Mouse (Mus musculus) cerebellum, adult 2 months (tissue): ENCODE data around the gene Ankrd12.

Experiments
- CTCF ChIP-seq: fragments of 200-500 bp; IDR thresholded peaks from 2 replicates; pipeline ENCODE4 v1.5.1; 2011; ENCODE audit warnings: low read depth, mild to moderate bottlenecking, control low read depth, low read length, moderate library complexity, borderline replicate concordance; ENCODE audit not compliant: insufficient read depth
- POLR2A ChIP-seq: fragments of 200-500 bp; IDR thresholded peaks from 2 replicates; pipeline ENCODE4 v1.6.1; 2011; ENCODE audit warnings: low read length, control low read depth, borderline replicate concordance; ENCODE audit not compliant: insufficient read depth

DNA sequence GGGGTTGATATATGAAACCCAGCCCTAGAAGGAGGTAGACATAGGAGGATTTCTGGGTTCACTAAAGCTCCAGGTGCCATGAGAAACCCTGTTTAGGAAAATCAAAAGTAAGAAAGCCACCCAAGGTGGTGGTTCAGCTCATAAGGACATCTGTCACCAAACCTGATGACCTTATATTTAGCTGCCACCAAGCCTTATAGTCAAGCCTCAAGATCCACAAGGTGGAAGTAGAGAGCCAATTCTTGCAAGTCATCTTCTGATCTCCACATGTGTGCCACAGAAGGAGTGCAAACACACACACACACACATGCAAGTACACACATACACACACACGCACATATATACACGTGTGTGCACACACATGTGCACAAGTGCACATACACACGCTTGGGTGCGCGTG, 124.8 kb downstream of the Ankrd12 start:
- TF ChIP-seq POLR2A (no peak), CTCF (no peak)
